Mouse (Mus musculus) embryonic fibroblast, embryonic 13.5 days (primary cell): ENCODE measurements around the gene Dpyd. TPM values are rescaled to one million over a fixed set of nuclear protein-coding genes. Genes with fewer than 3 reads are reported as not detected.

ENCODE experiments used
- H3K27ac ChIP-seq: 2 replicates; pipeline ENCODE4 v1.5.1; 2012; ENCODE audit warnings: low read length, control low read depth, inconsistent platforms; ENCODE audit not compliant: insufficient read depth
- H3K4me1 ChIP-seq: 2 replicates; pipeline ENCODE4 v1.6.1; 2011; ENCODE audit warnings: low read length; ENCODE audit not compliant: control insufficient read depth, insufficient read depth
- H3K4me3 ChIP-seq: 2 replicates; pipeline ENCODE4 v1.5.1; 2011; ENCODE audit warnings: mild to moderate bottlenecking, control low read depth, low read length; ENCODE audit not compliant: insufficient read depth
- CTCF ChIP-seq: IDR thresholded peaks from 2 replicates; pipeline ENCODE4 v1.5.1; 2011; ENCODE audit warnings: mild to moderate bottlenecking, control low read depth, low read length, moderate library complexity, borderline replicate concordance; ENCODE audit not compliant: insufficient read depth
- POLR2A ChIP-seq: IDR thresholded peaks from 2 replicates; pipeline ENCODE4 v1.6.1; 2011; ENCODE audit warnings: low read depth, mild to moderate bottlenecking, control low read depth, low read length, moderate library complexity
- polyA plus RNA-seq: library from polyadenylated mRNA; stranded (reverse); fragments of >200 nt; gene quantifications from 2 replicates; pipeline ENCODE4 v1.2.4, GENCODE M21; 2011; ENCODE audit warnings: low read depth; ENCODE audit not compliant: missing spikeins, insufficient read length

The Dpyd gene
- polyA plus RNA-seq, 1 experiment: 2.2 TPM

DNA sequence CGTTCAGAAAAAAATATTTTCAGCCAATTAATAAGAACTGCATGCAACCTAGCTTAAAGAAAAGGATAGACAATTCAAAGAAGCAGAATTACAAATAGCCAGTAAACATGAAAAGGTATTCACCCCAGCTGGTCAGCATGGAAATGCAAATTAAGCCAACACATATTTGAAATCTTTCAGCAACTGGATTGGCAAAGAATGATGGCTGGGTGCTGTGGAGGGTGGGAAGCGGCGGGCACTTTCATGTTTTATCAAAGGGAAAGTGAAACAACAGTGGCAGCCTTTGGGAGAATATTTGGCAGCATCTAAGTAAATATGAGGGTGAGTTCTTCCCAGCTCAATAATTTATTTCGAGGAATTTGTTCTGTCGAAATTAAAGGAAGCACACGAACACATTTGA is 603.8 kb downstream of the Dpyd start:
- H3K4me3 ChIP-seq: no peak overlapping the region
- TF ChIP-seq POLR2A: no peak
- H3K27ac ChIP-seq: no peak overlapping the region
- H3K4me1 ChIP-seq: no peaks in the 10 kb centered on the region

DNA sequence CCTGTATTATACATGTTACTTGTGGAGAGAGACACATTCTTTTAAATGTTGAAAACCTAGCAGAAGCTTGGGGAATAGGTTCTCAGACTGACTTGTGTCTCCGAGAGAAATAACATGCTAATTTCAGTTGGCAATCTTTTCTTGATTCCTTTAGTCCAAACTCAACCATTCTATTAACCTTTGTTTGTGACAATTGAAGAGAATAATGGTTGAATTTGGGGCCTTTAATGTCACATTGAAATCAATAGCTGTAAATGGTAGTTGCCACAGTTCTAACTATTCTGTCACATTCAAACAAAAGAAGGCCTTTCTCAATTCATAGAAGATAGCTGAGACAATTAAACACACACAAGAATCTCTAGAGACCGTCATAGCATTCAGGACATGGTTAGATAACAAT is 606.2 kb downstream of the Dpyd start:
- H3K27ac ChIP-seq: no peak overlapping the region
- no peak for TF ChIP-seq CTCF
- no peak for TF ChIP-seq POLR2A
- H3K4me3 ChIP-seq: no peak overlapping the region
- no peaks in the 10 kb centered on the region for H3K4me1 ChIP-seq

DNA sequence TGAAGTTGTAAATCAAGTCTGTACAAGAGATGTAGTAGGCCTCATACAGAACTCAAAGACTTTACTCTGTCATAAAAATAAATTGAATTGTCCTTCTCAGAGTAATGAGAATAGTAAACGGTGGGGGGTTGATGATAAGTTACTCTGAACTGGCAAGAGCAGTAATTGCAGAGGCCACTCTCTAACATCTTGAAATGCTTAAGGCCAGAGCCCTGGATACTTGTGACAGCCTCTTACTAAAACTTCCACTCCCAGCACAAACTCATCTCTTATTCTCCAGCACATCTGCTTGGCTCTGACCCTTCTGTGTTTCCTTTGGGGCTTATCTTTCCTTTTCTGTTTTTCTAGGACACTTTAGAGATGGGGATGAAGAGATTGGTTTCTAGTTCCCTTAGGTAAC is 606.7 kb downstream of the Dpyd start:
- no peak overlapping the region for H3K4me3 ChIP-seq
- H3K4me1 ChIP-seq: no peaks in the 10 kb centered on the region
- H3K27ac ChIP-seq: no peak overlapping the region
- TF ChIP-seq CTCF: no peak

DNA sequence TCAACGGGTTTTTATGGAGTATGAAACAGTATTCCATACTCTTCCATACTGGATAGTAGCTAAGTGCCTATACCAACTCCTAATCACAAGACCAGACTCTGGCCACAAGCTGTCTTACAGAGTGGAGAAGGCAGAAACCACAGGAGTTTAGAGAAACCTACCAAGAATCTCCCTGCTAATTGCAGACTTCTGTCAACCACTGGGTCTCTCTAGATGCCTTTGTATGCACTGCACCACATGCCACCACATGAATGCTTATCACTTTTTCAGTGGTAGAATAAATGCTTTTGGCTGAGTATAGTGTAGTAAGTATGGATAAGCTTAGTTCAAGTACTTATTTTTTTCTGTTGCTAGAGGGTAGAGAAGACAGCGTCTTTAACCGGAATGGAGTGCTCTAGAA is 621.3 kb downstream of the Dpyd start:
- H3K4me3 ChIP-seq: no peak overlapping the region
- no peak overlapping the region for H3K27ac ChIP-seq
- no peaks in the 10 kb centered on the region for H3K4me1 ChIP-seq
- TF ChIP-seq CTCF (no peak), POLR2A (no peak)

DNA sequence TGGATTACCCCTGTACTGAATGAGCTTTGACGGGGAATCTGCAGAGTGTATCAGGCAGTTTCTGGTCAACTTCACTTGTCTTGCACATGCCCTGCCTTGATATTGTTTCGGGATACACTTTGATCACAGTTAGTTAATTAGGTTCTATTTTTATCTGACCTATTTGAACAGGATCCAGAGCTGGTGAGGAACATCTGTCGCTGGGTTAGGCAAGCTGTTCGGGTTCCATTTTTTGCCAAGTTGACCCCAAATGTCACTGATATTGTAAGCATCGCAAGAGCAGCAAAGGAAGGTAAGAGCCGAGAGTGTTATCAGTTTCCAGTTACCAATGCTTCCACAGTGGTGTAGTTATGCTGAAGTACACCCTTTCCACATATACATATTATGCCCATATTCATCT is 632.1 kb downstream of the Dpyd start:
- Histone ChIP-seq H3K4me1 (no peaks in the 10 kb centered on the region), H3K4me3 (no peak overlapping the region), H3K27ac (no peak overlapping the region)
- TF ChIP-seq CTCF: no peak

DNA sequence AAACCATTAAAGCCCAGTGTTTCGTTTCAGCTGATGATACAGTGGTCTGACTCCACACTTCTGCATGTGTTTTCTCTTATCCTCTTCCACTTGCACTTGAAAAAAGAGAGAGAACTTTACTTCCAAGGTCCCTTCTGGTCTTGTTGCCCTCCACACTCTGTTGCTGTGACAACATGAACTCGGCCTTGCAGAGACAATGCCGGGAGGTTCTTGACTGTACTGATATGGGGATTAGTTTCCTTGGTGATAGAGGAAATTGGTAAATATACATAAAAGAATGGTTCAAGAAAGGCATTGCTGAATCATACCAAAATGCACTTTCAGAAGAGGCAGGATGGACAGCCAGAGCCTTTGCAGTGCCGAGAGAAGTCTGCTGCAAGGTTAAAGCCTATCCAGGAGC is 633.7 kb downstream of the Dpyd start:
- no peak overlapping the region for H3K27ac ChIP-seq
- TF ChIP-seq CTCF (no peak), POLR2A (no peak)
- no peak overlapping the region for H3K4me3 ChIP-seq
- H3K4me1 ChIP-seq: no peaks in the 10 kb centered on the region

DNA sequence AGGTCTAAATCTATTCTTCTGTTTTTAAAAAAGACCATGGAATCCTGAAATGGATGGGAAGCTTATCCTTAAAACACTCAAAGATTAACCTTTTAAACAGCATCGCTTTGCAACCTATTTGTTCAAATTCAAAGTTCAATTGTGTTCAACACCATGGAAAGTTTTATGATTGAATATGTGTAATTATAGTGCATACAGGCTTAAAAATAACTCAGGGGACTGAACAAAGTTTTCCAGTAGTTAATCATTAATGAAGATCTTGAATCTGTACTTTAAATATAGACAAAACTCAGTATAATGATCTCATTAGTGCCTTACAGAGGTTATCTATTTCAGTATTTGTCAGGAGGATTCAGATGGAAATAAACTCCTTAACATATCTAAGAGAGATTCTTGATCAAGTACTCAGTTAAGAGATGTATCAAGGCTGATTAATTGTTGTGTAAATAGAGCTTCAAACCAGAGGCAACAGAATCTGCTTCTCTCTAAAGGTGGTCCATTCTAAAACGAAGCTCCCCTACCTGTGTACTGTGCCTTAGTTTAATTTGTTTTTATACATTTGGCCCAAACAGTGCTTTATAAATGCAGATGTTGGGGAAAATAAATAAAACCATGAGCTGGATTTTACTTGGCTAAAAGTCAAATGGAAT is 659.0 kb downstream of the Dpyd start:
- H3K4me1 ChIP-seq: no peaks in the 10 kb centered on the region
- no peak overlapping the region for H3K4me3 ChIP-seq
- H3K27ac ChIP-seq: no peak overlapping the region
- TF ChIP-seq POLR2A: no peak
- TF ChIP-seq CTCF: no peak

DNA sequence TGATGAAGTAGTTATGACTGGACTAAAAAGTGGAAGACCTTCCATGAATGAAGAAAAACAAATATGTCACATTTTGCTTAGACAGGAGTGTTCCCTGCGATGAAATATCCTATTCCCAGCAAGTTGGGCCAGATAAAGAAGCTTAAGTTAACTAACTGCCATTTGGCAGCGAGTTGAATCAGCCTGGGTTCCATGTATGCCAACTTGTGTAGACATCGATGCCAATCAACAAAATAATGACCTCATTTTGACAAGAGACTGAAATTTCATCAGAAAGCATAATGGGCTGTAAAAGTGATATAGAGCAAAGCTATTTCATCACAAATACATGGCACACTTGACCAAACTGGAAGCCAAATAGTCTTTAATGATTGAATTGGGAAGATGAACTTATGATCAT is 681.3 kb downstream of the Dpyd start:
- no peak overlapping the region for H3K27ac ChIP-seq
- TF ChIP-seq CTCF (no peak), POLR2A (no peak)
- no peaks in the 10 kb centered on the region for H3K4me1 ChIP-seq
- H3K4me3 ChIP-seq: no peak overlapping the region

DNA sequence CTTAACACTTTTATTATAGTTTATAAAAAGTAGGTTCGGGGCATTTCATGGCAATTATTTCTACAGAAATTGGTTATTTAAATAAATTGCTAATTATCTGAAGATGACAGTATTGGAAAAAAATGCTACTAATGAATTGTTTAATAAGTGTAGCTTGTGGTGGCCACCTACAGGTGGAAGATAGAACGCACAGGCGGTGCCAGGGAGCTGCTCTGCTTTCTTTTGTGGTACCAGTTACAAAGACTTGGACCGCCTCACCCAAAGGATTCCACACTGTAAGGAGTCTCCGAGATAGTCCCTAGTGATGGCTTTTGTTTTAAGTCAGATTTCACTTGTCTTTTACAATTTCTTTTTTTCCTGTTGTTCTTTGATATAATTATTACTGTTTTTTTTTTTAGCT is 694.6 kb downstream of the Dpyd start:
- H3K27ac ChIP-seq: no peak overlapping the region
- no peak for TF ChIP-seq POLR2A
- TF ChIP-seq CTCF: no peak
- no peaks in the 10 kb centered on the region for H3K4me1 ChIP-seq
- H3K4me3 ChIP-seq: no peak overlapping the region

DNA sequence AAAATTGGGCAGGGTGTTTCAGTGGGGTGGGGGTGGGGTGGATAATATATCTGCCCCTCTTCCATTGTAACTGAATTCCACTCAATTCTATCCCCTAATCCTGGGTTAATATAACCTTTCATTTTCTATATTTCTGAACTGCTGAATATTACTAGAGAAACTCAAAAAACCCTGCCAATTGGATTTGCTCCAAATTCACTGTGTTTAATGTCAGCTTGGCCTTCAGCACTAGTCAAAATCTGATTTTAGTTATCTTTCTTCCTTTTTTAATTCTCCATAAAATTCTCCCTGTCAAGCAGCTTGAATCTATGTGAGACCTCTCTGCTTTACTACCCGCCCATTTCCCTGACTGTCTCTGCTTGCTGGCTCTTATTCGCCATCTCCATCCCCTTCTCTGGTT is 713.3 kb downstream of the Dpyd start:
- TF ChIP-seq CTCF: no peak
- no peak for TF ChIP-seq POLR2A

DNA sequence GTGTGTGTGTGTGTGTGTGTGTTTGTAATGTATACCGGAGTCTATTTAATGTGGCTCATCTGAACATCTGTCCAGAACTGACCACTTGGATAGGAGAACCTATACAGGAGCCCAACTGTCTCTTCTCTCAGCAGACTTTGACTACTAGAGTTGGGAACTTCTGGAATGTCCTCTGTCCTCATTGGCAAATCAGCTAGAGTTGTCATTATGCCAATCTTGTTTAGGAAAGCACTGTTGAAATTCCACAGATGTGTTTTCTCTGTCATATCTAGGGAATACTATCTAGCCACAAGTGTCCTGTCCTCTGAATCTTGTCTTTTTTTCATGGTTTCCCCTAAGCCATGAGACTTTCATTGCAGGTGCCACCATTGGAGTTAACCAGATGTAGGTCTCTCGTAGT is 718.7 kb downstream of the Dpyd start:
- TF ChIP-seq CTCF: no peak
- no peak for TF ChIP-seq POLR2A
- H3K4me1 ChIP-seq: no peaks in the 10 kb centered on the region
- H3K4me3 ChIP-seq: no peak overlapping the region
- H3K27ac ChIP-seq: no peak overlapping the region

More for the DNA sequence above, 713.3 kb downstream of the Dpyd start:
- Histone ChIP-seq H3K4me1 (no peaks in the 10 kb centered on the region), H3K27ac (no peak overlapping the region), H3K4me3 (no peak overlapping the region)
